Mouse (Mus musculus): ENCODE results near the gene Arhgap22. TPM values are rescaled to one million over a fixed set of nuclear protein-coding genes. Genes with fewer than 3 reads are reported as not detected.

Gene Arhgap22
- polyA plus RNA-seq, 1 experiment from 2014 or later: 4.0 TPM

Other genes with a start within 250 kb of the Arhgap22 start
- 0.17 TPM in 2 replicates for gene Lrrc18, start 222.6 kb upstream of the Arhgap22 start, polyA plus RNA-seq (2015; fragmentation: Nextera tagmentation; extraction: Ambion mirVana)
- 0.14 and 0.31 TPM in 2 replicates for gene Wdfy4, start 28.5 kb upstream of the Arhgap22 start, polyA plus RNA-seq (2015; fragmentation: Nextera tagmentation; extraction: Ambion mirVana)
- 11.1 and 12.0 TPM in 2 replicates for gene Mapk8, start 233.1 kb downstream of the Arhgap22 start, polyA plus RNA-seq (2015; fragmentation: Nextera tagmentation; extraction: Ambion mirVana)